Mouse (Mus musculus) forebrain, embryonic 13.5 days (tissue): ENCODE measurements at regions not wholly inside any gene's neighbourhood (a gene's known extent, or its start where the extent isn't known, plus 50 kb on each side); places are given as distances from the start of the nearest gene placed in this dataset.

ENCODE experiments used
- ATAC-seq: fragments of 200-750 bp; cut with Nextera tagmentation; 2 replicates; pipeline ENCODE4 v1.8.0; 2017
- H3K27ac ChIP-seq: fragments of 300-500 bp; sonication (generic); 2 replicates; pipeline ENCODE4 v1.5.1; 2015; ENCODE audit warnings: inconsistent platforms, mild to moderate bottlenecking, moderate library complexity
- H3K27me3 ChIP-seq: fragments of 300-500 bp; sonication (generic); 2 replicates; pipeline ENCODE4 v1.6.1; 2015; ENCODE audit warnings: mild to moderate bottlenecking, inconsistent platforms
- H3K36me3 ChIP-seq: fragments of 300-500 bp; sonication (generic); 2 replicates; pipeline ENCODE4 v1.6.1; 2015; ENCODE audit warnings: mild to moderate bottlenecking, inconsistent platforms; ENCODE audit not compliant: poor library complexity, severe bottlenecking
- H3K4me1 ChIP-seq: fragments of 300-500 bp; sonication (generic); 2 replicates; pipeline ENCODE4 v1.6.1; 2015; ENCODE audit warnings: inconsistent platforms
- H3K4me2 ChIP-seq: fragments of 300-500 bp; sonication (generic); 2 replicates; pipeline ENCODE4 v1.6.1; 2015; ENCODE audit warnings: inconsistent platforms, mild to moderate bottlenecking, moderate library complexity
- H3K4me3 ChIP-seq: fragments of 300-500 bp; sonication (generic); 2 replicates; pipeline ENCODE4 v1.5.1; 2015; ENCODE audit warnings: mild to moderate bottlenecking, inconsistent platforms
- H3K9ac ChIP-seq: fragments of 300-500 bp; sonication (generic); 2 replicates; pipeline ENCODE4 v1.6.1; 2015; ENCODE audit warnings: mild to moderate bottlenecking, inconsistent platforms
- H3K9me3 ChIP-seq: fragments of 300-500 bp; sonication (generic); replicated peaks from 2 replicates; pipeline ENCODE4 v1.6.1; 2016; ENCODE audit warnings: inconsistent platforms
- WGBS: fragments of 180-500 bp; shearing (Covaris S2); methylation state at CpG from one replicate; pipeline ENCODE4 v1.1.7; 2015; 5-methylcytosine and 5-hydroxymethylcytosine counted together

DNA sequence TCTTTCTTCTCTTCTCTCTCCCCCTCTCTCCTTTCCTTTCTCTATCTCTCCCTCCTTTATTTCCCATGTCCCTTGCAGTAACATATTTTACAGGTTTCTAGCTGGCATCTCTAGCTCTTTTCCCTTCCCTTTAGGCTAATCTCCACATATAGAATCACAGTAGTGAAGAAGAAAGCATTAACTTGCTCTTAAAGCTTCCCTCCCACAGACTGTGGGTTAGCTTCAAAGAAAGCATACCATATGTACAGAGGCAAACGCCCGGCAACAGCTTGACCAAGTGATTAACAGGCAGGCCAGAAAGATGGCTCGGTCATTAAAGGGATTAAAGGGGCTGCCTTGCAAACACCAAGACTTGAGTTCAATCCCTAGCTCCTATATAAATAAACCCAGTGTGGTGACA is 122.0 kb downstream of the Fam114a2 start:
- H3K4me1 ChIP-seq = peaks cover 7% of the 10 kb centered on the region
- ATAC-seq = no peak
- no peaks in the 10 kb centered on the region for H3K36me3 ChIP-seq
- H3K9ac ChIP-seq = no peak overlapping the region
- H3K9me3 ChIP-seq = no peaks in the 10 kb centered on the region
- 0 out of 2 replicates have a peak, but pooled peaks cover 5% of the 10 kb centered on the region for H3K27me3 ChIP-seq
- 31% methylated on average over 3 of the region's 3 CpGs for WGBS
- H3K4me3 ChIP-seq = no peak overlapping the region
- no peak overlapping the region for H3K4me2 ChIP-seq
- H3K27ac ChIP-seq = no peak overlapping the region

- no peak for ATAC-seq
- WGBS = 91% methylated on average over 4 of the region's 4 CpGs
- H3K27me3 ChIP-seq = 0 out of 2 replicates have a peak, but pooled peaks cover 5% of the 10 kb centered on the region
- H3K4me3 ChIP-seq = no peak overlapping the region
- H3K4me1 ChIP-seq = peaks cover 2% of the 10 kb centered on the region; the same call in 1 of the 2 replicates
- no peak overlapping the region for H3K4me2 ChIP-seq
- H3K36me3 ChIP-seq = no peaks in the 10 kb centered on the region
- H3K9ac ChIP-seq = no peak overlapping the region
- no peak overlapping the region for H3K27ac ChIP-seq
- no peaks in the 10 kb centered on the region for H3K9me3 ChIP-seq
Observed at GRCm38 (mm10) chr11:57390826-57391225, 127.6 kb downstream of the Fam114a2 start.
